Mouse (Mus musculus): ENCODE data around the gene Ctsd.
"Not testable (repeated sequence)": the region's sequence is repeated elsewhere in the genome, so short reads cannot be mapped to it uniquely, and the experiment has no call there.

The Ctsd gene

GRCm38 (mm10) chr7:142335151-142335550, 52.7 kb downstream of the Ctsd start:
- DNase-seq (ENCODE audit: inconsistent ontology term) = no peak

- DNase-seq (ENCODE audit: inconsistent ontology term) = peak; percentile 88
Observed at GRCm38 (mm10) chr7:142334246-142334645, 53.6 kb downstream of the Ctsd start.

- not testable (repeated sequence) for DNase-seq (ENCODE audit: inconsistent ontology term)
Observed at GRCm38 (mm10) chr7:142332741-142333140, 55.1 kb downstream of the Ctsd start.

GRCm38 (mm10) chr7:142331281-142331680, 56.6 kb downstream of the Ctsd start:
- DNase-seq (ENCODE audit: inconsistent ontology term) = no peak

GRCm38 (mm10) chr7:142330271-142330724, 57.5 kb downstream of the Ctsd start:
- no peak for DNase-seq (ENCODE audit: inconsistent ontology term)

- no peak for DNase-seq (ENCODE audit: inconsistent ontology term)
Observed at GRCm38 (mm10) chr7:142328507-142328906, 59.3 kb downstream of the Ctsd start.

- no peak for DNase-seq (ENCODE audit: inconsistent ontology term)
Observed at GRCm38 (mm10) chr7:142326714-142327445, 61.0 kb downstream of the Ctsd start.
